Comparison of ENCODE assay signal across 29 mouse cellular contexts in genomic region chr11:78402062-78402461, GRCm38 (mm10). TPM values are rescaled to one million over a fixed set of nuclear protein-coding genes. Genes with fewer than 3 reads are reported as not detected.
DNase-seq lines count a peak whose midpoint lies in the region; ATAC-seq lines count a peak whose summit lies in the region.
"Had no signal": no experiment of that assay in that cellular context is flagged by ENCODE, and none has a peak within 500 bp of the region (broad histone marks: within the 10 kb centered on the region; RNA-seq: fewer than 3 reads in every experiment).

No protein-coding gene starts in this region.

- no peaks in the 10 kb centered on the region for H3K9me3 ChIP-seq in intestine, embryonic 15.5 days
- no peaks in the 10 kb centered on the region for H3K9me3 ChIP-seq in intestine, embryonic 16.5 days (ENCODE audit: control insufficient read depth, low read length)
- no peaks in the 10 kb centered on the region for H3K9me3 ChIP-seq in stomach, embryonic 15.5 days
- H3K9me3 ChIP-seq in hindbrain, embryonic 10.5 days = no peaks in the 10 kb centered on the region
- H3K9me3 ChIP-seq: embryonic facial prominence, embryonic 12.5 days; embryonic facial prominence, embryonic 15.5 days; heart, embryonic 10.5 days; heart, embryonic 13.5 days; hindbrain, embryonic 12.5 days; hindbrain, embryonic 15.5 days had no signal

- H3K27me3 ChIP-seq in intestine, embryonic 15.5 days (replicated peaks) = peaks cover 3% of the 10 kb centered on the region; the same call in 1 of the 2 replicates
- H3K27me3 ChIP-seq in intestine, embryonic 16.5 days (replicated peaks; ENCODE audit: control insufficient read depth, insufficient read depth, low read length) = no peaks in the 10 kb centered on the region
- no peaks in the 10 kb centered on the region for H3K27me3 ChIP-seq in stomach, embryonic 15.5 days (replicated peaks)
- H3K27me3 ChIP-seq in hindbrain, embryonic 10.5 days (ENCODE audit: insufficient read depth, poor library complexity, severe bottlenecking) = peaks cover 8% of the 10 kb centered on the region; the same call in 1 of the 2 replicates
- H3K27me3 ChIP-seq: embryonic facial prominence, embryonic 12.5 days; embryonic facial prominence, embryonic 15.5 days had no signal

- H3K27ac ChIP-seq in intestine, embryonic 15.5 days = peak overlapping the region; percentile 45; the same call in 1 of the 2 replicates
- H3K27ac ChIP-seq in intestine, embryonic 16.5 days (ENCODE audit: low read length) = peak overlapping the region; percentile 86
- no peak overlapping the region for H3K27ac ChIP-seq in stomach, embryonic 15.5 days
- H3K27ac ChIP-seq in hindbrain, embryonic 10.5 days = no peak overlapping the region
- H3K27ac ChIP-seq: embryonic facial prominence, embryonic 12.5 days; embryonic facial prominence, embryonic 15.5 days; heart, adult 2 months; heart, embryonic 10.5 days; heart, embryonic 13.5 days; hindbrain, embryonic 12.5 days; hindbrain, embryonic 15.5 days had no signal

- peak; percentile 60 for ATAC-seq in intestine, embryonic 15.5 days
- ATAC-seq in intestine, embryonic 16.5 days = peak; percentile 74
- ATAC-seq in stomach, embryonic 15.5 days (ENCODE audit: insufficient read depth, low FRiP score, low read depth) = peak; percentile 41; the same call in 1 of the 2 replicates
- ATAC-seq: activated CD4-positive, CD25-positive, alpha-beta regulatory T cell, adult 4 months; forebrain, embryonic 14.5 days had no signal

- no peaks in the 10 kb centered on the region for H3K36me3 ChIP-seq in intestine, embryonic 15.5 days
- H3K36me3 ChIP-seq in intestine, embryonic 16.5 days (ENCODE audit: control insufficient read depth, insufficient read depth, low read length) = no peaks in the 10 kb centered on the region
- no peaks in the 10 kb centered on the region for H3K36me3 ChIP-seq in stomach, embryonic 15.5 days
- no peaks in the 10 kb centered on the region for H3K36me3 ChIP-seq in hindbrain, embryonic 10.5 days
- H3K36me3 ChIP-seq: embryonic facial prominence, embryonic 12.5 days; embryonic facial prominence, embryonic 15.5 days; heart, embryonic 10.5 days; heart, embryonic 13.5 days; hindbrain, embryonic 12.5 days; hindbrain, embryonic 15.5 days had no signal

- no peak for DNase-seq in hindbrain, embryonic 10.5 days (ENCODE audit: low spot score)
- no peak for DNase-seq in cerebellum, postnatal 36 days
- no peak for DNase-seq in adrenal gland, postnatal 10 days
- DNase-seq: adrenal gland, adult 8-10 months; adrenal gland, postnatal 36 days; cerebellum, adult 18-20 months; cerebellum, adult 9-10 months; cerebellum, postnatal 14 days; gastrocnemius, postnatal 10 days; gastrocnemius, postnatal 36 days; heart, adult 2 months; heart, postnatal 14 days; heart, postnatal 4 days had no signal

- 51% methylated on average over 6 of the region's 6 CpGs for WGBS in intestine, embryonic 15.5 days
- 54% methylated on average over 6 of the region's 6 CpGs for WGBS in intestine, embryonic 16.5 days
- WGBS in stomach, embryonic 15.5 days = 65% methylated on average over 6 of the region's 6 CpGs
- 83% methylated on average over 6 of the region's 6 CpGs for WGBS in hindbrain, embryonic 10.5 days

- no peak overlapping the region for H3K9ac ChIP-seq in intestine, embryonic 15.5 days
- H3K9ac ChIP-seq in intestine, embryonic 16.5 days (ENCODE audit: low read depth, low read length) = no peak overlapping the region
- H3K9ac ChIP-seq in stomach, embryonic 15.5 days = no peak overlapping the region
- H3K9ac ChIP-seq: embryonic facial prominence, embryonic 12.5 days; embryonic facial prominence, embryonic 15.5 days; heart, embryonic 13.5 days; hindbrain, embryonic 12.5 days; hindbrain, embryonic 15.5 days had no signal

- H3K4me1 ChIP-seq in intestine, embryonic 15.5 days (replicated peaks) = peaks cover 20% of the 10 kb centered on the region
- peaks cover 14% of the 10 kb centered on the region for H3K4me1 ChIP-seq in intestine, embryonic 16.5 days (ENCODE audit: control insufficient read depth, insufficient read depth, low read length)
- H3K4me1 ChIP-seq in stomach, embryonic 15.5 days = peaks cover 4% of the 10 kb centered on the region
- H3K4me1 ChIP-seq in hindbrain, embryonic 10.5 days (replicated peaks) = peaks cover 31% of the 10 kb centered on the region
- H3K4me1 ChIP-seq: heart, embryonic 13.5 days had no signal

- H3K4me3 ChIP-seq in intestine, embryonic 15.5 days (replicated peaks) = no peak overlapping the region
- H3K4me3 ChIP-seq in intestine, embryonic 16.5 days (ENCODE audit: low read length) = no peak overlapping the region
- H3K4me3 ChIP-seq in stomach, embryonic 15.5 days (replicated peaks) = no peak overlapping the region
- no peak overlapping the region for H3K4me3 ChIP-seq in hindbrain, embryonic 10.5 days
- H3K4me3 ChIP-seq: embryonic facial prominence, embryonic 12.5 days; embryonic facial prominence, embryonic 15.5 days; heart, adult 2 months; heart, embryonic 10.5 days; heart, embryonic 13.5 days; hindbrain, embryonic 12.5 days; hindbrain, embryonic 15.5 days had no signal

- H3K4me2 ChIP-seq in intestine, embryonic 15.5 days (replicated peaks) = no peak overlapping the region
- H3K4me2 ChIP-seq in intestine, embryonic 16.5 days (ENCODE audit: low read depth, low read length) = no peak overlapping the region
- no peak overlapping the region for H3K4me2 ChIP-seq in stomach, embryonic 15.5 days
- H3K4me2 ChIP-seq: embryonic facial prominence, embryonic 12.5 days; embryonic facial prominence, embryonic 15.5 days; heart, embryonic 13.5 days; hindbrain, embryonic 12.5 days; hindbrain, embryonic 15.5 days had no signal

RNA-seq across cellular contexts. Expression of gene Foxn1, which starts 15.7 kb away (rescaled TPM):
- not detected in 2 replicates for polyA plus RNA-seq in intestine, embryonic 15.5 days (2015; fragmentation: Nextera tagmentation; extraction: Ambion mirVana)
- not detected in 2 replicates for polyA plus RNA-seq in intestine, embryonic 16.5 days (2015; fragmentation: Nextera tagmentation; extraction: Ambion mirVana)
- polyA plus RNA-seq in stomach, embryonic 15.5 days (2015; fragmentation: Nextera tagmentation; extraction: Ambion mirVana) = 0.63 and 0.90 TPM in 2 replicates
- polyA plus RNA-seq in hindbrain, embryonic 10.5 days (2016; fragmentation: Nextera tagmentation; extraction: Ambion mirVana) = not detected in 2 replicates
- under 1 TPM in 1 of 2 experiments, not detected in 1; 0.09 TPM for total RNA-seq in adrenal gland, postnatal 10 days (2021)
- total RNA-seq: common myeloid progenitor, adult 5-6 weeks; ES-E14; gastrocnemius, adult 18-20 months; gastrocnemius, postnatal 10 days; granulocyte monocyte progenitor cell, adult 5-6 weeks; heart, adult 2 months; heart, postnatal 4 days had no signal
- polyA plus RNA-seq: activated CD4-positive, CD25-positive, alpha-beta regulatory T cell, adult 4 months; forebrain, embryonic 11.5 days; forebrain, embryonic 14.5 days; heart, adult 2 months; hindbrain, embryonic 12.5 days; hindbrain, embryonic 15.5 days had no signal

RNA-seq across cellular contexts. Expression of gene Slc13a2, which starts 20.0 kb away (rescaled TPM):
- 1.3 and 2.5 TPM in 2 replicates for polyA plus RNA-seq in intestine, embryonic 15.5 days (2015; fragmentation: Nextera tagmentation; extraction: Ambion mirVana)
- polyA plus RNA-seq in intestine, embryonic 16.5 days (2015; fragmentation: Nextera tagmentation; extraction: Ambion mirVana) = 4.6 and 6.7 TPM in 2 replicates
- polyA plus RNA-seq in stomach, embryonic 15.5 days (2015; fragmentation: Nextera tagmentation; extraction: Ambion mirVana) = 0.26 and 0.51 TPM in 2 replicates
- polyA plus RNA-seq in hindbrain, embryonic 10.5 days (2016; fragmentation: Nextera tagmentation; extraction: Ambion mirVana) = not detected in 2 replicates
- not detected for total RNA-seq in adrenal gland, postnatal 10 days (2021)
- total RNA-seq: adrenal gland, adult 8-10 months; adrenal gland, postnatal 36 days; common myeloid progenitor, adult 5-6 weeks; gastrocnemius, adult 18-20 months; gastrocnemius, postnatal 10 days; gastrocnemius, postnatal 36 days; granulocyte monocyte progenitor cell, adult 5-6 weeks; heart, adult 2 months; heart, postnatal 14 days; heart, postnatal 4 days had no signal
- polyA plus RNA-seq: activated CD4-positive, CD25-positive, alpha-beta regulatory T cell, adult 4 months; embryonic facial prominence, embryonic 12.5 days; forebrain, embryonic 11.5 days; forebrain, embryonic 14.5 days; heart, embryonic 10.5 days; heart, embryonic 13.5 days; hindbrain, embryonic 12.5 days; hindbrain, embryonic 15.5 days had no signal

RNA-seq across cellular contexts. Expression of gene Unc119, which starts 58.8 kb away (rescaled TPM):
- polyA plus RNA-seq in intestine, embryonic 15.5 days (2015; fragmentation: Nextera tagmentation; extraction: Ambion mirVana) = 33.5 and 34.6 TPM in 2 replicates
- polyA plus RNA-seq in intestine, embryonic 16.5 days (2015; fragmentation: Nextera tagmentation; extraction: Ambion mirVana) = 29.5 and 29.9 TPM in 2 replicates
- polyA plus RNA-seq in stomach, embryonic 15.5 days (2015; fragmentation: Nextera tagmentation; extraction: Ambion mirVana) = 34.1 and 34.8 TPM in 2 replicates
- 59.1 and 76.7 TPM in 2 replicates for polyA plus RNA-seq in hindbrain, embryonic 10.5 days (2016; fragmentation: Nextera tagmentation; extraction: Ambion mirVana)
- 10 to 100 TPM; 36.1 to 42.5 TPM for total RNA-seq in adrenal gland, postnatal 10 days (2021)

Comparison
In these comparisons a context has a peak if more than half of its experiments do, and no peak if none do; other contexts are left out.
1. H3K27ac ChIP-seq: peak in intestine, embryonic 15.5 days (single experiment) and intestine, embryonic 16.5 days (single experiment); none in stomach, embryonic 15.5 days (single experiment) and hindbrain, embryonic 10.5 days (single experiment).
2. Peak in every context shown above with its lines, with median percentiles within 50 percentile points of each other: ATAC-seq.